ENCODE assay signal across 8 mouse cellular contexts in the genomic region with DNA sequence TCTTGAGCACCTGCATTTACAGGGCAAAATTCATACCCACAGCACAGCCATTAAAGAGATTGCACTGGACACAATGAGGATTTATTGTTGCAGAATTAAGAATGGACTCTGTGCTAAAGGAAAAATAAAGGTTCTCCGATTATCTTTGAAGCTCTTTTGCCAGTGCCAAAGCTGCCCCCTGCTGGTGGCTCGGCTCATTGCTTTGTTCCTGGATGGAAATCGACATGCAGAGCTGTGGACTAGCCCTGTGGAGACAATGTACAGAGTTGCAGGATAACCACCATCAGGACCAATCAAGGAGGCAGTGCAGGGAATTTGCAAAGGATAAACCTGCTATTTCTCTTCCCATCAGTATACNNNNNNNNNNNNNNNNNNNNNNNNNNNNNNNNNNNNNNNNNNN.
A peak's percentile ranks its signal among the peaks of the same experiment; 100 is the strongest.
DNase-seq lines count a peak whose midpoint lies in the region; ATAC-seq and TF ChIP-seq lines count a peak whose summit lies in the region.

No protein-coding gene starts in this region.

- 7% methylated on average over 3 of the region's 3 CpGs for whole genome bisulfite sequencing in kidney, adult 2 months
- WGBS in kidney, embryonic 14.5 days: 7% methylated on average over 3 of the region's 3 CpGs

- no peak for ATAC-seq in kidney, embryonic 14.5 days (ENCODE audit: low FRiP score, low TSS enrichment)
- peak; percentile 82 for ATAC-seq in common myeloid progenitor, adult 5-6 weeks (replicated peaks; ENCODE audit: low read depth, poor library complexity, severe bottlenecking)

- H3K9ac ChIP-seq in kidney, embryonic 14.5 days (ENCODE audit: low read depth, low read length): no peak overlapping the region

- no peaks in the 10 kb centered on the region for H3K36me3 ChIP-seq in kidney, adult 2 months (ENCODE audit: control insufficient read depth, insufficient read depth, low read length)
- no peaks in the 10 kb centered on the region for H3K36me3 ChIP-seq in kidney, embryonic 14.5 days (ENCODE audit: control insufficient read depth, insufficient read depth, low read length)

- H3K4me3 ChIP-seq in kidney, adult 2 months (ENCODE audit: insufficient read depth, low read depth, low read length): no peak overlapping the region
- H3K4me3 ChIP-seq in kidney, embryonic 14.5 days (ENCODE audit: low read length): no peak overlapping the region

- TF ChIP-seq POLR2A in kidney, adult 2 months (IDR thresholded peaks at IDR 0.05; ENCODE audit: low read depth, low read length): no peak

- DNase-seq in kidney, adult 2 months: peak; percentile 76
- DNase-seq in gastrocnemius, postnatal 36 days: peak; percentile 71 to 75
- DNase-seq in layer of hippocampus, adult 18-20 months (ENCODE audit: low spot score in 2 of 2): peak; percentile 76 to 96
- DNase-seq in lung, postnatal 10 days: peak; percentile 85
- peak; percentile 86 for DNase-seq in retina, embryonic 14.5 days (ENCODE audit: low spot score)
- DNase-seq in thymus, postnatal 36 days: peak; percentile 65 to 76

- no peaks in the 10 kb centered on the region for H3K27me3 ChIP-seq in kidney, adult 2 months (replicated peaks; ENCODE audit: control insufficient read depth, insufficient read depth, low read length)
- H3K27me3 ChIP-seq in kidney, embryonic 14.5 days (ENCODE audit: control insufficient read depth, insufficient read depth, low read length): no peaks in the 10 kb centered on the region

- H3K9me3 ChIP-seq in kidney, embryonic 14.5 days (ENCODE audit: control insufficient read depth, low read length): no peaks in the 10 kb centered on the region

- intact Hi-C loops in gastrocnemius, postnatal 36 days (cut with DNase I): loop anchor here (2.0 kb wide), 1 partner anchor 331 kb away; no protein-coding TSS in a partner anchor

- no peak overlapping the region for H3K27ac ChIP-seq in kidney, adult 2 months (ENCODE audit: insufficient read depth, low read depth, low read length)
- H3K27ac ChIP-seq in kidney, embryonic 14.5 days (ENCODE audit: low read depth, low read length): no peak overlapping the region

- peak; percentile 82 for TF ChIP-seq CTCF in kidney, adult 2 months (conservative IDR thresholded peaks at IDR 0.05; ENCODE audit: insufficient read depth, insufficient read length, low read depth, low read length)

- H3K4me1 ChIP-seq in kidney, adult 2 months (ENCODE audit: control insufficient read depth, insufficient read depth, low read length): no peaks in the 10 kb centered on the region
- no peaks in the 10 kb centered on the region for H3K4me1 ChIP-seq in kidney, embryonic 14.5 days (ENCODE audit: control insufficient read depth, insufficient read depth, low read length)

- no peak overlapping the region for H3K4me2 ChIP-seq in kidney, embryonic 14.5 days (replicated peaks; ENCODE audit: low read depth, low read length)
